Comparison of ENCODE assay signal across 12 mouse cellular contexts in the genomic region with DNA sequence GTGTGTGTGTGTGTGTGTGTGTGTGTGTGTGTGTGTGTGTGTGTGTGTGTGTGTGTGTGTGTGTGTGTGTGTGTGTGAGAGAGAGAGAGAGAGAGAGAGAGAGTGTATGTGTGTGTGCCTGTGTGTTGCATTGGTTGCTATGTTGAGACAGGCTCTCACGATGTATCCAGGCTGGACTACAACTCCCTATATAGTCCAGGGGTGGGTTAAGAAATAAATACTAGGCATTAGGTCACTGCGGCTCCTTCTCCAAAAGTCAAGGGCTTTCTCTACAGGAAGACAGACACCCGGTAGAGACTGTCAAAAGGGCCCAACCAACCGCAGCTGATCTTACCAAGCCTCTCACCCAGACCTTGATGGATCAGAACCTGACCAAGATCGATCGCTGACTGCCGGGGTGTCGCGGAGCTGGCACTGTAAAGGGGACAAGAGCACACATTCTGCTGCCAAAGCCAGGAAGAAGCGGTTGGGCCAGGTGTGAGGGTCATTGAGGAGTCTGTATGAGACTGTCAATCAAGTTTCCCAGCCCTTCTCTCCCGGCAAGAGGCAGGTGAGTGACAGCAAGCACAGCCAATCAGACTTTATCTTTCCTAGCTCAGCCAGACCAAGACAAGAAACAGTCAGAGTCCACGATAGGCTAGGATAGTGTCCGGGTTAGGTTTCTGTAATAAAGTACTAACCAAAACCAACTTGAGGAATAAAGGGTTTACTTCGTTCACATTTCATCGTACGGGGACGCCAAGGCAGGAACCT. TPM values are rescaled to one million over a fixed set of nuclear protein-coding genes. Genes with fewer than 3 reads are reported as not detected.
DNase-seq lines count a peak whose midpoint lies in the region; ATAC-seq and TF ChIP-seq lines count a peak whose summit lies in the region.
"Had no signal": no experiment of that assay in that cellular context is flagged by ENCODE, and none has a peak within 500 bp of the region (broad histone marks: within the 10 kb centered on the region; RNA-seq: fewer than 3 reads in every experiment).

No protein-coding gene starts in this region.

- WGBS in cerebellum, adult 2 months, result 43% methylated on average over 17 of the region's 17 CpGs
- WGBS in liver, embryonic 11.5 days, result 50% methylated on average over 17 of the region's 17 CpGs
- WGBS in forebrain, embryonic 15.5 days, result 65% methylated on average over 17 of the region's 17 CpGs
- WGBS in kidney, adult 2 months, result 59% methylated on average over 17 of the region's 17 CpGs

- no peaks in the 10 kb centered on the region; the same call in 1 of the 2 replicates for H3K27me3 ChIP-seq in cerebellum, adult 2 months (ENCODE audit: control insufficient read depth, insufficient read depth, low read length)
- H3K27me3 ChIP-seq in liver, embryonic 11.5 days (replicated peaks; ENCODE audit: control insufficient read depth, insufficient read depth, low read length), result no peaks in the 10 kb centered on the region
- no peaks in the 10 kb centered on the region for H3K27me3 ChIP-seq in forebrain, embryonic 15.5 days
- H3K27me3 ChIP-seq in kidney, adult 2 months (replicated peaks; ENCODE audit: control insufficient read depth, insufficient read depth, low read length), result no peaks in the 10 kb centered on the region

- H3K4me2 ChIP-seq in liver, embryonic 11.5 days, result no peak overlapping the region
- no peak overlapping the region for H3K4me2 ChIP-seq in forebrain, embryonic 15.5 days (replicated peaks)

- no peaks in the 10 kb centered on the region for H3K9me3 ChIP-seq in liver, embryonic 11.5 days (ENCODE audit: control insufficient read depth, low read length)
- H3K9me3 ChIP-seq in forebrain, embryonic 15.5 days, result no peaks in the 10 kb centered on the region

- H3K9ac ChIP-seq in liver, embryonic 11.5 days (ENCODE audit: low read depth, low read length), result no peak overlapping the region
- H3K9ac ChIP-seq in forebrain, embryonic 15.5 days (replicated peaks), result no peak overlapping the region

- TF ChIP-seq POLR2A in cerebellum, adult 2 months (IDR thresholded peaks at IDR 0.05; ENCODE audit: borderline replicate concordance, insufficient read depth, low read length), result no peak
- no peak for TF ChIP-seq POLR2A in kidney, adult 2 months (IDR thresholded peaks at IDR 0.05; ENCODE audit: low read depth, low read length)

- H3K4me1 ChIP-seq in cerebellum, adult 2 months (ENCODE audit: control insufficient read depth, insufficient read depth, low read length), result no peaks in the 10 kb centered on the region
- H3K4me1 ChIP-seq in liver, embryonic 11.5 days (replicated peaks; ENCODE audit: control insufficient read depth, insufficient read depth, low read length), result no peaks in the 10 kb centered on the region
- H3K4me1 ChIP-seq in forebrain, embryonic 15.5 days, result peaks cover 6% of the 10 kb centered on the region
- H3K4me1 ChIP-seq in kidney, adult 2 months (ENCODE audit: control insufficient read depth, insufficient read depth, low read length), result no peaks in the 10 kb centered on the region

- peak overlapping the region; percentile 23 for H3K4me3 ChIP-seq in cerebellum, adult 2 months (replicated peaks; ENCODE audit: insufficient read depth, low read depth, low read length)
- H3K4me3 ChIP-seq in liver, embryonic 11.5 days (ENCODE audit: low read depth, low read length), result no peak overlapping the region
- no peak overlapping the region for H3K4me3 ChIP-seq in forebrain, embryonic 15.5 days
- H3K4me3 ChIP-seq in kidney, adult 2 months (ENCODE audit: insufficient read depth, low read depth, low read length), result no peak overlapping the region
- H3K4me3 ChIP-seq: erythroblast, embryonic 14.5 days had no signal

- no peak for TF ChIP-seq CTCF in cerebellum, adult 2 months (IDR thresholded peaks at IDR 0.05; ENCODE audit: borderline replicate concordance, insufficient read depth, low read depth, low read length)
- no peak for TF ChIP-seq CTCF in kidney, adult 2 months (conservative IDR thresholded peaks at IDR 0.05; ENCODE audit: insufficient read depth, insufficient read length, low read depth, low read length)

- ATAC-seq in liver, embryonic 11.5 days (replicated peaks; ENCODE audit: low FRiP score), result 0 out of 2 replicates have a peak, but pooled peaks have one; percentile 18
- ATAC-seq in forebrain, embryonic 15.5 days (replicated peaks), result peak; percentile 55; the same call in 1 of the 2 replicates

- no peak for DNase-seq in cerebellum, adult 2 months
- DNase-seq in cerebellum, adult 9-11 months, result no peak
- DNase-seq in liver, embryonic 11.5 days (ENCODE audit: low spot score), result no peak
- DNase-seq in liver, result no peak
- peak; percentile 38 for DNase-seq in retina, postnatal 1 day
- no peak for DNase-seq in kidney, adult 2 months
- DNase-seq in ovary, postnatal 36 days (ENCODE audit: low spot score), result no peak
- DNase-seq: adrenal gland, adult 8-10 months; layer of hippocampus, adult 9-11 months had no signal

- no peaks in the 10 kb centered on the region for H3K36me3 ChIP-seq in liver, embryonic 11.5 days (ENCODE audit: control insufficient read depth, insufficient read depth, low read length)
- H3K36me3 ChIP-seq in forebrain, embryonic 15.5 days, result no peaks in the 10 kb centered on the region
- H3K36me3 ChIP-seq in kidney, adult 2 months (ENCODE audit: control insufficient read depth, insufficient read depth, low read length), result no peaks in the 10 kb centered on the region

- no peak overlapping the region for H3K27ac ChIP-seq in cerebellum, adult 2 months (ENCODE audit: insufficient read depth, low read length)
- H3K27ac ChIP-seq in liver, embryonic 11.5 days (ENCODE audit: low read depth, low read length), result no peak overlapping the region
- H3K27ac ChIP-seq in forebrain, embryonic 15.5 days (replicated peaks), result no peak overlapping the region
- H3K27ac ChIP-seq in kidney, adult 2 months (ENCODE audit: insufficient read depth, low read depth, low read length), result no peak overlapping the region

RNA-seq across cellular contexts. Expression of gene Mc3r, which starts 32.0 kb away (rescaled TPM):
- polyA plus RNA-seq in cerebellum, adult 2 months (2012; rRNA removed), result 0.18 and 0.27 TPM in 2 replicates
- 0.06 and 0.08 TPM in 2 replicates for polyA plus RNA-seq in liver, embryonic 11.5 days (2014; fragmentation: Nextera tagmentation; extraction: Ambion mirVana)
- 0.18 and 0.24 TPM in 2 replicates for polyA plus RNA-seq in forebrain, embryonic 15.5 days (2015; fragmentation: Nextera tagmentation; extraction: Ambion mirVana)
- not detected in 2 replicates for polyA plus RNA-seq in kidney, adult 2 months (2012; rRNA removed)
- polyA plus RNA-seq: erythroblast, embryonic 14.5 days; kidney, embryonic 14.5 days had no signal
